Mouse (Mus musculus): ENCODE data around the gene Akap10. TPM values are rescaled to one million over a fixed set of nuclear protein-coding genes. Genes with fewer than 3 reads are reported as not detected.

Gene Akap10
- total RNA-seq, 2 experiments from 2014 or later, result 29.0 to 30.8 TPM

GRCm38 (mm10) chr11:61944417-61944816 lies 14.4 kb upstream of the Akap10 start:
- DNase-seq (ENCODE audit: low spot score in 2 of 2), result no peak
- intact Hi-C loops (cut with DNase I), result no loop called here

GRCm38 (mm10) chr11:61942903-61943302 lies 12.9 kb upstream of the Akap10 start:
- no peak for DNase-seq (ENCODE audit: low spot score in 2 of 2)
- intact Hi-C loops (cut with DNase I), result no loop called here

GRCm38 (mm10) chr11:61937761-61938160 lies 7.7 kb upstream of the Akap10 start:
- intact Hi-C loops (cut with DNase I), result no loop called here
- DNase-seq (ENCODE audit: low spot score in 2 of 2), result no peak

GRCm38 (mm10) chr11:61930640-61931586 lies 861 bp upstream of the Akap10 start:
- intact Hi-C loops (cut with DNase I), result no loop called here
- DNase-seq (ENCODE audit: low spot score in 2 of 2), result peak in 1 of 2 experiments; percentile 15

- no peak for DNase-seq (ENCODE audit: low spot score in 2 of 2)
- intact Hi-C loops (cut with DNase I), result no loop called here
Measured at GRCm38 (mm10) chr11:61929323-61930097, 542 bp downstream of the Akap10 start.

GRCm38 (mm10) chr11:61923309-61923708 lies 6.7 kb downstream of the Akap10 start:
- DNase-seq (ENCODE audit: low spot score in 2 of 2), result peak in 1 of 2 experiments; percentile 21
- intact Hi-C loops (cut with DNase I), result no loop called here

- peak; percentile 11 to 26 for DNase-seq (ENCODE audit: low spot score in 2 of 2)
Measured at GRCm38 (mm10) chr11:61919702-61920101, 10.3 kb downstream of the Akap10 start.

GRCm38 (mm10) chr11:61908315-61908714 lies 21.7 kb downstream of the Akap10 start:
- DNase-seq (ENCODE audit: low spot score in 2 of 2), result no peak
- intact Hi-C loops (cut with DNase I), result no loop called here

More at GRCm38 (mm10) chr11:61919702-61920101, 10.3 kb downstream of the Akap10 start:
- intact Hi-C loops (cut with DNase I), result no loop called here

- DNase-seq (ENCODE audit: low spot score in 2 of 2), result peak; percentile 10 to 38
- intact Hi-C loops (cut with DNase I), result no loop called here
Measured at GRCm38 (mm10) chr11:61882183-61882582, 47.9 kb downstream of the Akap10 start.

GRCm38 (mm10) chr11:61879921-61880320 lies 50.1 kb downstream of the Akap10 start:
- DNase-seq (ENCODE audit: low spot score in 2 of 2), result no peak
- intact Hi-C loops (cut with DNase I), result no loop called here

GRCm38 (mm10) chr11:61871881-61872280 lies 58.2 kb downstream of the Akap10 start:
- no peak for DNase-seq (ENCODE audit: low spot score in 2 of 2)
- intact Hi-C loops (cut with DNase I), result no loop called here

- intact Hi-C loops (cut with DNase I), result no loop called here
- no peak for DNase-seq (ENCODE audit: low spot score in 2 of 2)
Measured at GRCm38 (mm10) chr11:61866856-61867255, 63.2 kb downstream of the Akap10 start.

- peak in 1 of 2 experiments; percentile 6 for DNase-seq (ENCODE audit: low spot score in 2 of 2)
- intact Hi-C loops (cut with DNase I), result no loop called here
Measured at GRCm38 (mm10) chr11:61861781-61862547, 68.1 kb downstream of the Akap10 start.

- intact Hi-C loops (cut with DNase I), result no loop called here
Measured at GRCm38 (mm10) chr11:61859316-61859715, 70.7 kb downstream of the Akap10 start.

GRCm38 (mm10) chr11:61855539-61855938 lies 74.5 kb downstream of the Akap10 start:
- intact Hi-C loops (cut with DNase I), result no loop called here
- no peak for DNase-seq (ENCODE audit: low spot score in 2 of 2)

More at GRCm38 (mm10) chr11:61859316-61859715, 70.7 kb downstream of the Akap10 start:
- no peak for DNase-seq (ENCODE audit: low spot score in 2 of 2)

GRCm38 (mm10) chr11:61854988-61855411 lies 75.1 kb downstream of the Akap10 start, which contains the start of gene Ulk2:
Gene Ulk2 (minus strand): TSS chr11:61855073.
- intact Hi-C loops (cut with DNase I), result no loop called here
- peak; percentile 92 to 93 for DNase-seq (ENCODE audit: low spot score in 2 of 2)

GRCm38 (mm10) chr11:61854211-61854987 lies 75.7 kb downstream of the Akap10 start:
- peak; percentile 85 to 87 for DNase-seq (ENCODE audit: low spot score in 2 of 2)
- intact Hi-C loops (cut with DNase I), result no loop called here

GRCm38 (mm10) chr11:61853659-61854058 lies 76.4 kb downstream of the Akap10 start:
- intact Hi-C loops (cut with DNase I), result no loop called here
- no peak for DNase-seq (ENCODE audit: low spot score in 2 of 2)

GRCm38 (mm10) chr11:61852916-61853315 lies 77.1 kb downstream of the Akap10 start:
- DNase-seq (ENCODE audit: low spot score in 2 of 2), result no peak
- intact Hi-C loops (cut with DNase I), result no loop called here
